Mouse (Mus musculus) stomach, postnatal 0 days (tissue): ENCODE measurements around the gene Myh7. TPM values are rescaled to one million over a fixed set of nuclear protein-coding genes. Genes with fewer than 3 reads are reported as not detected.

ENCODE experiments used
- ATAC-seq: fragments of 200-750 bp; cut with Nextera tagmentation; 2 replicates; pipeline ENCODE4 v1.8.0; 2017; ENCODE audit not compliant: low FRiP score, low TSS enrichment
- DNase-seq: peaks from one replicate; pipeline ENCODE4 v3.0.0-alpha.2; 2016; ENCODE audit warnings: low spot score
- H3K27ac ChIP-seq: fragments of 300-500 bp; sonication (generic); replicated peaks from 2 replicates; pipeline ENCODE4 v1.5.1; 2014; ENCODE audit warnings: mild to moderate bottlenecking, control low read depth
- H3K27me3 ChIP-seq: fragments of 300-500 bp; sonication (generic); 2 replicates; pipeline ENCODE4 v1.6.1; 2014; ENCODE audit warnings: low read length; ENCODE audit not compliant: control insufficient read depth, insufficient read depth
- H3K36me3 ChIP-seq: fragments of 300-500 bp; sonication (generic); 2 replicates; pipeline ENCODE4 v1.6.1; 2014; ENCODE audit warnings: low read length, mixed read lengths; ENCODE audit not compliant: control insufficient read depth, insufficient read depth
- H3K4me1 ChIP-seq: fragments of 300-500 bp; sonication (generic); replicated peaks from 2 replicates; pipeline ENCODE4 v1.6.1; 2014; ENCODE audit warnings: antibody characterized with exemption; ENCODE audit not compliant: control insufficient read depth, insufficient read depth
- H3K4me2 ChIP-seq: fragments of 300-500 bp; sonication (generic); replicated peaks from 2 replicates; pipeline ENCODE4 v1.6.1; 2014; ENCODE audit warnings: low read depth, mild to moderate bottlenecking, control low read depth, moderate library complexity
- H3K4me3 ChIP-seq: fragments of 300-500 bp; sonication (generic); 2 replicates; pipeline ENCODE4 v1.5.1; 2014; ENCODE audit warnings: low read depth, low read length, control low read depth
- H3K9ac ChIP-seq: fragments of 300-500 bp; sonication (generic); 2 replicates; pipeline ENCODE4 v1.6.1; 2014; ENCODE audit warnings: mild to moderate bottlenecking, low read length, control low read depth, mixed read lengths
- H3K9me3 ChIP-seq: fragments of 300-500 bp; sonication (generic); 2 replicates; pipeline ENCODE4 v1.6.1; 2016; ENCODE audit warnings: low read length; ENCODE audit not compliant: control insufficient read depth
- CTCF ChIP-seq: IDR thresholded peaks from 2 replicates; pipeline ENCODE4 v1.5.1; 2016; ENCODE audit warnings: antibody characterized with exemption, low read depth, mild to moderate bottlenecking, moderate library complexity
- EP300 ChIP-seq: optimal IDR thresholded peaks from 2 replicates; pipeline ENCODE3; 2016; ENCODE audit warnings: antibody characterized with exemption
- WGBS: fragments of 180-500 bp; shearing (Covaris S2); extraction: QIAGEN DNeasy Blood & Tissue Kit; methylation state at CpG from one replicate; pipeline ENCODE4 v1.1.7; 2014; 5-methylcytosine and 5-hydroxymethylcytosine counted together
- polyA plus RNA-seq: library from polyadenylated mRNA; unstranded; fragments of >200 nt; fragmentation: Nextera tagmentation; extraction: Ambion mirVana; gene quantifications from 2 replicates; pipeline ENCODE4 v1.2.1, GENCODE M21; 2015

The Myh7 gene
- polyA plus RNA-seq, 1 experiment from 2014 or later = 1.4 TPM

DNA sequence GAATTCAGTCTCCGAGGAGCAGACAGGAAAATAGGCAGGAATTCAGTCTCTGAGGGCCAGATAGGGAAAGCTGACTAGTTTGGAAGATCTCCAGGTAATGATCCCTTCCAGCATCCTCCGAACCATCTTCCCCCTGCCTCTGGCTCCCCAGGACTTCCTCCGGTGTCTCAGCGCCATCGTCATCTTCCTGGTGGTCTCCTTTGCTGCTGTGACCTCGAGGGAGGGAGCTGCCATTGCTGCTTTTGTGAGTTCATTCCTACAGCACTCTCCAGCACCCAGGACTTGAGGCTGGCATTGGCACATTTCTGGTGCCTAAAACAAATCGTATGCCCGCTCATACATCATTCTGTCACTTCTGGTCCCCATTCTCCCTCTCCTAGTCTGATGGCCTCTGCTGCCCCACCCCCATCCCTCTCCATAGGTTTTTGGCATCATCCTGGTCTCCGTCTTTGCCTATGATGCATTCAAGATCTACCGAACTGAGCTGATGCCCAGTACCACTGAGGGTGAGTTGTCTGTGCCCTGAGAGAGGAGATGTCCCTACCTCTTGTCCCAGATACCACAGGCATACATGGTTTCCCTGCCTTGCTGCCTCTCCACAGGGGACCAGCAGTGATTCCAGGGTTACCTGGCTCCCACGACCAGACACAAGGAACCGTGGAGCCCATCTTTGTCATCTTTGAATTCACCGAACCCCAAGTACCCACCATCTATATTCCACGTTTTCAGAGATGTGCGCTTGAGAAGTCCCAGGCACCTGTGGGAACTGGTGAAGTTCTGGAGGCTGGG lies 55.8 kb downstream of the Myh7 start:
- H3K9me3 ChIP-seq = no peaks in the 10 kb centered on the region
- no peak for ATAC-seq
- H3K36me3 ChIP-seq = no peaks in the 10 kb centered on the region
- H3K9ac ChIP-seq = no peak overlapping the region
- H3K27ac ChIP-seq = no peak overlapping the region
- no peak for DNase-seq
- H3K4me2 ChIP-seq = no peak overlapping the region
- H3K4me3 ChIP-seq = no peak overlapping the region
- no peaks in the 10 kb centered on the region for H3K27me3 ChIP-seq
- no peak for TF ChIP-seq CTCF
- TF ChIP-seq EP300 = no peak
- no peaks in the 10 kb centered on the region for H3K4me1 ChIP-seq
- WGBS = 79% methylated on average over 15 of the region's 15 CpGs

DNA sequence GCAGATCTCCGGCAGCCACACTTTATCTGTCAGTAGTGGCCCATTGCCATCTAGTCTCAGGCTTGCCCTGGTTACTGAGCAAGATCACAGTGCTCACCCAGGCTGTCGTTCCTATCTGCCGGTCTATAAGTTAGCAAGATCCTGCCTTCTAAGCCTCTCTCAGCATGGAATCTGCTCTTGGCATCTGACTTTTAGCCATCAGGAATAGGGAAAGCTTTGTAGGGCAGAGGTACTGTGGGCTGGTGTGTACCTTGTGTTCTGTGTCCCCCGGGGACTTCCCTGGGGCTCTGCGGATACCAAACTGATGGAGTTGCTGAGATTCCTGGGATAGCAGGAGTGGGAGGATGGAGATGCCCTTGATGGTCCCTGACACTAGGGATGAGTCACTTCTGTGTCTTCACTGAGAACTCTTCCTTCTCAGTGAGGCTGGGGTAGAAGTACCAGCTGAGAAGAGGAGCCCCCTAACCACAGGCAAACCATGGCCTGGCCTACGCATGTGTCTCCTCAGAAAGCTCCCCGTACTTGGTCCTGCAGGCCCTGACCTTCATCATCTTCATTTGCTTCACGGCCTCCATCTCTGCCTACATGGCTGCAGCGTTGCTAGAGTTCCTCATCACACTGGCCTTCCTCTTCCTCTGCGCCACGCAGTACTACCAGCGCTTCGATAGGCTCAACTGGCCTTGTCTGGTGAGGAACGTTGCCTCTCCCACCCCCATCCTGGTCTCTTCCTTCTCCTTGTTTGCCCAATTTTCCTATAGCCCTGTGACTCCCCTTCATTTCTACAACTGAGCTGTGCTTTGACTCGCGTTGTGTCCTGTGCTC lies 56.9 kb downstream of the Myh7 start:
- H3K9me3 ChIP-seq = no peaks in the 10 kb centered on the region
- no peak overlapping the region for H3K27ac ChIP-seq
- TF ChIP-seq CTCF (no peak), EP300 (no peak)
- no peaks in the 10 kb centered on the region for H3K4me1 ChIP-seq
- no peaks in the 10 kb centered on the region for H3K27me3 ChIP-seq
- no peak overlapping the region for H3K4me2 ChIP-seq
- 90% methylated on average over 16 of the region's 16 CpGs for WGBS
- H3K9ac ChIP-seq = no peak overlapping the region
- DNase-seq = no peak
- H3K4me3 ChIP-seq = no peak overlapping the region
- no peaks in the 10 kb centered on the region for H3K36me3 ChIP-seq
- ATAC-seq = no peak

DNA sequence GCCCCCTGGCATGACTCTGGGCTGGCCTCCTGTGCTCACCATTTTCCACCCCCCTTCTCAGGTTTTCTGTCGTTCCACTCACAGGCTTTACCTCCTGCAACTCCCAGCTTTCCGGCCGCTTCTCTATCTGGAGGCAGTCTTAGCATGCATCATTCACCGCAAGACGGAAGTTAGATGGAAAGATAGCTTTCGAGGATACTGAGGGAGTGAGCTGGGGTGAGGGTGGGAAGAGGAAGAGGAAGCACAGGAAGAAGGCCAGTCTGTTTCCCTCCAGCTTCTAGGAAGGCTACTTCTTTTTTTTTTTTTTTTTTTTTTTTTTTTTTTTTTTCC lies 57.6 kb downstream of the Myh7 start:
- Histone ChIP-seq H3K4me2 (no peak overlapping the region), H3K9ac (no peak overlapping the region), H3K36me3 (no peaks in the 10 kb centered on the region), H3K27ac (no peak overlapping the region), H3K27me3 (no peaks in the 10 kb centered on the region), H3K9me3 (no peaks in the 10 kb centered on the region), H3K4me3 (no peak overlapping the region), H3K4me1 (no peaks in the 10 kb centered on the region)
- DNase-seq = no peak
- ATAC-seq = no peak
- TF ChIP-seq CTCF (no peak), EP300 (no peak)
- 51% methylated on average over 6 of the region's 6 CpGs for WGBS

DNA sequence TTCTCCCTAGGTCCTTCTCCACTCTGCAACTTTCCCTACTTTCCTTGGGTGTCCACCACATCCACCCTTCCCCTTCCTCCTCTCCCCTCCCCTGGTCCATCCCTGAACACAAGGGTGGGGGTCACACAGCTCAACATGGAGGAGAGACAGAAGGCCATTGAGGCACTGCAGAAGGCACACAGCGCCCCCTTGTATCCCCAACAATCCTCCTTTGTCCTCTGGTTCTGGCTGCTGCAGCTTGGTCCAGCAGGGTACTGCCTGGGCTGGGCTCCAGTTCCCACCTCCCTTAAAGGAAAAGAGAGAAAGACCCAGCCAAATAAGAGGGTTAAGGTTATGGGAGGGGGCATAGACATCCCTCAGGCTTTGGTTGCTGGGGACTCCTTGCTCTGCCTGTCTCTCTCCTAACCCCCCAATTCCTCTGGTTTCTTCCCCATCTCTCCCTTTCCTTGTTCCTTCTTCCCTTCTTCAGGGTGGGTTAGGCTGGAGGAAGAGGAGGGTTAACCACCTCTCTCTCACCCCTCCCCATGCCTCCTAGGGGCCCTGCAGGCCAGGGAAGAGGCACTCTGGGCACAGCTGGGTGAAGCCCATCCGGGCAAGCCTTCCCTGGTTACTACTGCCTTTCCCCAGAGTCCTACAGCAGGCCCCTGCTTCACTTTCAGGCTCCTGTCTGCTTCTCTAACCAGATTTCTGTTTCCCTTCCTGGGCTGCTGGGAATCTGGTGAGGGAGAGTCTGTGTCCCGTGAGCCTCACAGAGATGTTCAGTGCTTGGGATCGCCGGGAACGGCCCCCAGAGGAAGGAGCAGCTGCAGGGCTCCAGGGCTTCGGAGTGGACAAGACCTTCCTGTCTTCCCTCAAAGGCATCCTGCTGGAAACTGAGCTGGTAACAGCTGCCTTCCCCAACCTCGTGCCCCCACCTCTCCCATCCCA lies 58.3 kb downstream of the Myh7 start, which contains the start of gene Cmtm5:
Cmtm5 (plus strand) TSS at position 358 of the 927 bp plus-strand sequence.
- no peak within 1 kb of the TSS for H3K4me2 ChIP-seq
- H3K9ac ChIP-seq = peak within 1 kb of the TSS; percentile 31; the same call in 1 of the 2 replicates
- ATAC-seq (peak; percentile 33; the same call in 1 of the 2 replicates), DNase-seq (no peak)
- 48% methylated on average over 8 of the region's 8 CpGs for WGBS
- H3K27ac ChIP-seq = no peak within 1 kb of the TSS
- no peaks in the 10 kb centered on the region for H3K4me1 ChIP-seq
- no peaks in the 10 kb centered on the region for H3K36me3 ChIP-seq
- no peak within 1 kb of the TSS for H3K4me3 ChIP-seq
- H3K9me3 ChIP-seq = no peaks in the 10 kb centered on the region
- TF ChIP-seq EP300 (no peak), CTCF (peak; percentile 51)
- H3K27me3 ChIP-seq = no peaks in the 10 kb centered on the region

DNA sequence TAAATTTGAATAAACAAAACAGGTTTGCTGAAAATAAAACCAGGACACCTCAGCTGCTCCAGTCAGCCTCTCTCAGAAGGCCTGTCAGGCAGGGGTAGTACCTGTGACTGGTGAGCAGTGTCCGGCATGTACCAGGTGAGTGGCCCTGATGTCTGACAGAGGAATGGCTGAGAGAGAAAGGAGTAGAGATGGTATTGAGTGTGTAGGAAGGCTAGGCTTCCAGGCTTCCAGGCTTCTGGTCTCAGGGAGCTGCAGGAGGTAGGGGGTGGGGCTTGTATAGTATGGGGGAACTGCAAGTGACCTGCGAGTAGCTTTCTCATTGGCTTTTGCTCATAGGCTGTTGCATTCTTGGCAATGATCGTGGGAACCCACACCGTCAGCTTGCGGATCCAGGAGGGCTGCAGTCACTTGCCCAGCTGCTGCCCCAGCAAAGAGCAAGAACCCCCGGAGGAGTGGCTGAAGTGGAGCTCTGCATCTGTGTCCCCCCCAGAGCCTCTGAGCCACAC lies 61.7 kb downstream of the Myh7 start, which contains the start of gene Il25:
Il25 (plus strand) TSS at position 51 of the 506 bp plus-strand sequence.
- ATAC-seq = no peak
- Histone ChIP-seq H3K36me3 (no peaks in the 10 kb centered on the region), H3K4me3 (no peak within 1 kb of the TSS), H3K27ac (no peak within 1 kb of the TSS), H3K9me3 (no peaks in the 10 kb centered on the region), H3K4me2 (no peak within 1 kb of the TSS), H3K4me1 (peaks cover under 1% of the 10 kb centered on the region), H3K27me3 (no peaks in the 10 kb centered on the region), H3K9ac (no peak within 1 kb of the TSS)
- WGBS = 26% methylated on average over 6 of the region's 6 CpGs
- TF ChIP-seq CTCF = no peak
- TF ChIP-seq EP300 = no peak
- no peak for DNase-seq
